Mouse (Mus musculus) lung, adult 2 months (tissue): ENCODE data around the gene Ccr5. TPM values are rescaled to one million over a fixed set of nuclear protein-coding genes. Genes with fewer than 3 reads are reported as not detected.

Experiments
- DNase-seq: peaks from one replicate; pipeline ENCODE4 v3.0.0; 2022
- H3K4me1 ChIP-seq: fragments of 200-500 bp; 2 replicates; pipeline ENCODE4 v1.6.1; 2011; ENCODE audit warnings: low read length; ENCODE audit not compliant: control insufficient read depth, insufficient read depth
- H3K4me3 ChIP-seq: fragments of 200-500 bp; replicated peaks from 2 replicates; pipeline ENCODE3; 2011; ENCODE audit warnings: low read depth, mild to moderate bottlenecking, control low read depth, low read length; ENCODE audit errors: extremely low read depth
- CTCF ChIP-seq: fragments of 200-500 bp; IDR thresholded peaks from 2 replicates; pipeline ENCODE4 v1.5.1; 2011; ENCODE audit warnings: mild to moderate bottlenecking, low read length, control low read depth; ENCODE audit not compliant: insufficient read depth
- POLR2A ChIP-seq: fragments of 200-500 bp; IDR thresholded peaks from 2 replicates; pipeline ENCODE4 v1.6.1; 2011; ENCODE audit warnings: low read depth, mild to moderate bottlenecking, control low read depth, low read length, borderline replicate concordance; ENCODE audit errors: extremely low read depth
- WGBS: fragments of 180-500 bp; shearing (Covaris S2); methylation state at CpG from one replicate; pipeline ENCODE4 v1.1.7; 2018; 5-methylcytosine and 5-hydroxymethylcytosine counted together
- polyA plus RNA-seq: library from polyadenylated mRNA; depleted of rRNA; stranded (reverse); fragments of >200 nt; gene quantifications from 2 replicates; pipeline ENCODE4 v1.2.3, GENCODE M21; 2012; rRNA removed

Ccr5 gene
- polyA plus RNA-seq, 1 experiment, result 3.0 TPM

DNA sequence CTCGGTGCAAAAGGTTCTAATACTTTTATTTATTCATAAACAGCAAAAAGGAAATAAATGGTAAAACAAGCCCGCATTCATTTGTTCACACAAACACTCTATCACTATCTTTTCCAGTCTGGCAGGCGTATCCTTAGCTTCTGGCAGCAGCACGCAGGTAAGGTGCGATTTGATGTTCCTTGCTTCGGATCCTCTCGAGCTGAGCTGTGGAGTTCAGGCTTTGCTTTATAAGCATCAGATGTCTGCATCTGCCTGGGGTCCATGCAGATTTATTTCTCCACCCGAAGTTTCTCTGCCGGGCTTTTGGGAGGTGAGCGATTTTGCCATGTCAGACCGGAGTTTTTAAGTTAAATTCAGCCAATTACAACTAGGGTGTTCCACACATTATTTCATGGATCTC is 16.3 kb downstream of the Ccr5 start:
- H3K4me1 ChIP-seq, result 0 out of 2 replicates have a peak, but pooled peaks cover 2% of the 10 kb centered on the region
- no peak for TF ChIP-seq CTCF
- no peak for TF ChIP-seq POLR2A
- no peak for DNase-seq
- H3K4me3 ChIP-seq, result no peak overlapping the region
- WGBS, result 50% methylated on average over 11 of the region's 11 CpGs

- WGBS, result 29% methylated on average over 4 of the region's 4 CpGs
- no peak for TF ChIP-seq POLR2A
- TF ChIP-seq CTCF, result no peak
- H3K4me1 ChIP-seq, result 0 out of 2 replicates have a peak, but pooled peaks cover 2% of the 10 kb centered on the region
- no peak overlapping the region for H3K4me3 ChIP-seq
- no peak for DNase-seq
These were observed 16.9 kb downstream of the Ccr5 start for GRCm38 (mm10) chr9:124138055-124138775.

- Histone ChIP-seq H3K4me3 (no peak overlapping the region), H3K4me1 (no peaks in the 10 kb centered on the region)
- WGBS, result 66% methylated on average over 1 of the region's 1 CpGs
- no peak for DNase-seq
- TF ChIP-seq CTCF, result no peak
- TF ChIP-seq POLR2A, result no peak
These were observed 22.3 kb downstream of the Ccr5 start for GRCm38 (mm10) chr9:124143678-124144077.

- Histone ChIP-seq H3K4me3 (no peak overlapping the region), H3K4me1 (no peaks in the 10 kb centered on the region)
- TF ChIP-seq CTCF (no peak), POLR2A (no peak)
- no peak for DNase-seq
These were observed 25.0 kb downstream of the Ccr5 start for GRCm38 (mm10) chr9:124146307-124146706.

Other genes starting within 250 kb of the Ccr5 start
- gene Ccr1, start 152.9 kb upstream of the Ccr5 start, polyA plus RNA-seq, result 3.1 and 4.9 TPM in 2 replicates
- not detected in 2 replicates for gene Ccr1l1, start 143.1 kb upstream of the Ccr5 start, polyA plus RNA-seq
- 0.11 and 0.53 TPM in 2 replicates for gene Ccr3, start 99.6 kb upstream of the Ccr5 start, polyA plus RNA-seq
- gene Ccr2, start 19.6 kb upstream of the Ccr5 start, polyA plus RNA-seq, result 4.0 and 9.3 TPM in 2 replicates
- 1.6 and 3.7 TPM in 2 replicates for gene 2010315B03Rik, start 191.2 kb downstream of the Ccr5 start, polyA plus RNA-seq